Mouse (Mus musculus): ENCODE measurements at regions not wholly inside any gene's neighbourhood (a gene's known extent, or its start where the extent isn't known, plus 50 kb on each side); places are given as distances from the start of the nearest gene placed in this dataset.

DNA sequence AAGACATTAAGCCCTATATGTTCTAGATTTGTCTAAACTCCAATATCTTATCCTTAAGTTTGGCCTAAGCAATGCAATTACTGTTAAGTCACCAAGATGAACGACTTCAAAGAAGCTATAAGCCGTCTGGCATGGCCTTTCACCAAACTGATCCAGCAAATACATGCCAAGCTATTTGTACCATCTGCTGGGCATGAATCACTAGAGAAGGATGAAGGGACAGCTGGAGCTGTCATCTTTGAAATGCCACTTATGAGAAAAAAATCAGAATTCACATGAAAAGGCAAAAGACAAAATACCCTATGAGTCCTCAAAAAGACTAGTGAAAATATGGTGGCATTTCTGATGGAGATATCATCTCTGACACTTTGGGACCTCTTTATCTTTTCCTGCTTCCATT is 430.3 kb upstream of the Steap1 start:
- DNase-seq (ENCODE audit: extremely low spot score in 1 of 2, low spot score in 2 of 2): peak in 1 of 2 experiments; percentile 4
- intact Hi-C loops (cut with DNase I): no loop called here

- intact Hi-C loops (cut with DNase I): no loop called here
- no peak for DNase-seq (ENCODE audit: extremely low spot score in 1 of 2, low spot score in 2 of 2)
Measured at GRCm38 (mm10) chr5:6167983-6168382, 418.9 kb upstream of the Steap1 start.

- no peak for DNase-seq (ENCODE audit: extremely low spot score in 1 of 2, low spot score in 2 of 2)
- intact Hi-C loops (cut with DNase I): no loop called here
Measured at GRCm38 (mm10) chr5:6167576-6167975, 418.4 kb upstream of the Steap1 start.
